Mouse (Mus musculus) hindbrain, embryonic 12.5 days (tissue): Measurements from ENCODE around the gene Srsf9. TPM values are rescaled to one million over a fixed set of nuclear protein-coding genes. Genes with fewer than 3 reads are reported as not detected.
"Not testable (repeated sequence)": the region's sequence is repeated elsewhere in the genome, so short reads cannot be mapped to it uniquely, and the experiment has no call there.

Experiments
- ATAC-seq: fragments of 200-750 bp; cut with Nextera tagmentation; 2 replicates; pipeline ENCODE4 v1.8.0; 2017; ENCODE audit warnings: moderate TSS enrichment; ENCODE audit not compliant: low FRiP score
- H3K27ac ChIP-seq: fragments of 300-500 bp; sonication (generic); 2 replicates; pipeline ENCODE4 v1.5.1; 2016; ENCODE audit warnings: mild to moderate bottlenecking
- H3K27me3 ChIP-seq: fragments of 300-500 bp; sonication (generic); 2 replicates; pipeline ENCODE4 v1.6.1; 2016; ENCODE audit warnings: mild to moderate bottlenecking
- H3K36me3 ChIP-seq: fragments of 300-500 bp; sonication (generic); 2 replicates; pipeline ENCODE4 v1.6.1; 2016; ENCODE audit warnings: mild to moderate bottlenecking
- H3K4me1 ChIP-seq: fragments of 300-500 bp; sonication (generic); 2 replicates; pipeline ENCODE4 v1.6.1; 2016
- H3K4me2 ChIP-seq: fragments of 300-500 bp; sonication (generic); replicated peaks from 2 replicates; pipeline ENCODE4 v1.6.1; 2016; ENCODE audit warnings: mild to moderate bottlenecking
- H3K4me3 ChIP-seq: fragments of 300-500 bp; sonication (generic); 2 replicates; pipeline ENCODE4 v1.5.1; 2016; ENCODE audit warnings: mild to moderate bottlenecking
- H3K9ac ChIP-seq: fragments of 300-500 bp; sonication (generic); 2 replicates; pipeline ENCODE4 v1.6.1; 2016; ENCODE audit warnings: mild to moderate bottlenecking, moderate library complexity
- H3K9me3 ChIP-seq: fragments of 300-500 bp; sonication (generic); replicated peaks from 2 replicates; pipeline ENCODE4 v1.6.1; 2016; ENCODE audit warnings: mild to moderate bottlenecking
- WGBS: fragments of 180-500 bp; shearing (Covaris S2); methylation state at CpG from one replicate; pipeline ENCODE4 v1.1.7; 2016; 5-methylcytosine and 5-hydroxymethylcytosine counted together
- polyA plus RNA-seq: library from polyadenylated mRNA; unstranded; fragments of >200 nt; fragmentation: Nextera tagmentation; extraction: Ambion mirVana; gene quantifications from 2 replicates; pipeline ENCODE4 v1.2.1, GENCODE M21; 2016

The Srsf9 gene
- polyA plus RNA-seq, 1 experiment from 2014 or later = 309 TPM

- Histone ChIP-seq H3K9me3 (no peaks in the 10 kb centered on the region), H3K4me2 (no peak overlapping the region), H3K36me3 (no peaks in the 10 kb centered on the region), H3K9ac (no peak overlapping the region), H3K4me3 (no peak overlapping the region), H3K27ac (no peak overlapping the region), H3K4me1 (peaks cover 9% of the 10 kb centered on the region; the same call in 1 of the 2 replicates), H3K27me3 (no peaks in the 10 kb centered on the region)
- 60% methylated on average over 5 of the region's 5 CpGs for WGBS
- ATAC-seq = no peak
Observed at GRCm38 (mm10) chr5:115359851-115360372, 32.9 kb downstream of the Srsf9 start.

GRCm38 (mm10) chr5:115362216-115362615 lies 35.2 kb downstream of the Srsf9 start:
- no peak overlapping the region; the same call in 1 of the 2 replicates for H3K27ac ChIP-seq
- peak overlapping the region; percentile 2; the same call in 1 of the 2 replicates for H3K9ac ChIP-seq
- no peak for ATAC-seq
- peaks cover 9% of the 10 kb centered on the region; the same call in 1 of the 2 replicates for H3K4me1 ChIP-seq
- H3K27me3 ChIP-seq = no peaks in the 10 kb centered on the region
- H3K9me3 ChIP-seq = no peaks in the 10 kb centered on the region
- no peak overlapping the region for H3K4me2 ChIP-seq
- H3K36me3 ChIP-seq = no peaks in the 10 kb centered on the region
- 26% methylated on average over 7 of the region's 7 CpGs for WGBS
- no peak overlapping the region for H3K4me3 ChIP-seq

GRCm38 (mm10) chr5:115362819-115363714 lies 36.1 kb downstream of the Srsf9 start:
- 10% methylated on average over 19 of the region's 19 CpGs for WGBS
- Histone ChIP-seq H3K9me3 (no peaks in the 10 kb centered on the region), H3K27ac (peak overlapping the region; percentile 66), H3K36me3 (no peaks in the 10 kb centered on the region), H3K4me1 (peaks cover 9% of the 10 kb centered on the region; the same call in 1 of the 2 replicates), H3K4me2 (no peak overlapping the region), H3K9ac (no peak overlapping the region; the same call in 1 of the 2 replicates), H3K27me3 (no peaks in the 10 kb centered on the region), H3K4me3 (no peak overlapping the region)
- no peak for ATAC-seq

GRCm38 (mm10) chr5:115364782-115365181 lies 37.8 kb downstream of the Srsf9 start:
- ATAC-seq = no peak
- Histone ChIP-seq H3K9ac (no peak overlapping the region), H3K27me3 (no peaks in the 10 kb centered on the region), H3K36me3 (no peaks in the 10 kb centered on the region), H3K4me3 (no peak overlapping the region), H3K9me3 (no peaks in the 10 kb centered on the region), H3K4me2 (no peak overlapping the region), H3K4me1 (peaks cover 9% of the 10 kb centered on the region; the same call in 1 of the 2 replicates), H3K27ac (no peak overlapping the region)
- WGBS = 90% methylated on average over 4 of the region's 4 CpGs

- H3K4me1 ChIP-seq = peaks cover 12% of the 10 kb centered on the region
- no peaks in the 10 kb centered on the region for H3K36me3 ChIP-seq
- ATAC-seq = no peak
- no peak overlapping the region for H3K9ac ChIP-seq
- WGBS = 36% methylated on average over 9 of the region's 9 CpGs
- peak overlapping the region; percentile 52 for H3K27ac ChIP-seq
- no peaks in the 10 kb centered on the region for H3K9me3 ChIP-seq
- H3K27me3 ChIP-seq = no peaks in the 10 kb centered on the region
- H3K4me2 ChIP-seq = no peak overlapping the region
- no peak overlapping the region for H3K4me3 ChIP-seq
Observed at GRCm38 (mm10) chr5:115371736-115372135, 44.8 kb downstream of the Srsf9 start.

- 9% methylated on average over 26 of the region's 26 CpGs for WGBS
- H3K4me1 ChIP-seq = peaks cover 12% of the 10 kb centered on the region
- peak overlapping the region; percentile 56 for H3K4me2 ChIP-seq
- peak overlapping the region; percentile 82 for H3K27ac ChIP-seq
- H3K9me3 ChIP-seq = no peaks in the 10 kb centered on the region
- H3K9ac ChIP-seq = peak overlapping the region; percentile 54; the same call in 1 of the 2 replicates
- ATAC-seq = peak; percentile 90
- H3K27me3 ChIP-seq = no peaks in the 10 kb centered on the region
- H3K36me3 ChIP-seq = no peaks in the 10 kb centered on the region
- H3K4me3 ChIP-seq = peak overlapping the region; percentile 29
Observed at GRCm38 (mm10) chr5:115373441-115374203, 46.6 kb downstream of the Srsf9 start.

- Histone ChIP-seq H3K4me2 (peak overlapping the region; percentile 56), H3K36me3 (no peaks in the 10 kb centered on the region), H3K27me3 (no peaks in the 10 kb centered on the region), H3K4me3 (peak overlapping the region; percentile 29), H3K4me1 (peaks cover 12% of the 10 kb centered on the region), H3K9me3 (no peaks in the 10 kb centered on the region), H3K9ac (peak overlapping the region; percentile 54; the same call in 1 of the 2 replicates), H3K27ac (peak overlapping the region; percentile 82)
- WGBS = 10% methylated on average over 11 of the region's 11 CpGs
- no peak for ATAC-seq
Observed at GRCm38 (mm10) chr5:115374204-115374820, 47.3 kb downstream of the Srsf9 start.

- Histone ChIP-seq H3K4me1 (peaks cover 12% of the 10 kb centered on the region), H3K36me3 (no peaks in the 10 kb centered on the region), H3K27me3 (no peaks in the 10 kb centered on the region), H3K9ac (no peak overlapping the region), H3K27ac (no peak overlapping the region), H3K9me3 (no peaks in the 10 kb centered on the region), H3K4me2 (no peak overlapping the region), H3K4me3 (no peak overlapping the region)
- no peak for ATAC-seq
- WGBS = 87% methylated on average over 2 of the region's 2 CpGs
Observed at GRCm38 (mm10) chr5:115375436-115375835, 48.5 kb downstream of the Srsf9 start.

GRCm38 (mm10) chr5:115378882-115379281 lies 51.9 kb downstream of the Srsf9 start:
- H3K4me3 ChIP-seq, H3K27me3 ChIP-seq, H3K9ac ChIP-seq, H3K36me3 ChIP-seq, ATAC-seq, H3K9me3 ChIP-seq, H3K4me1 ChIP-seq, H3K4me2 ChIP-seq, H3K27ac ChIP-seq: not testable (repeated sequence)
- WGBS = 89% methylated on average over 2 of the region's 2 CpGs
